In genomic region chr3:27193844-27194317, GRCm38 (mm10) we compare ENCODE assay signal across 9 mouse cellular contexts. TPM values are rescaled to one million over a fixed set of nuclear protein-coding genes. Genes with fewer than 3 reads are reported as not detected.
A peak's percentile ranks its signal among the peaks of the same experiment; 100 is the strongest.
DNase-seq lines count a peak whose midpoint lies in the region; ATAC-seq and TF ChIP-seq lines count a peak whose summit lies in the region.
"Had no signal": no experiment of that assay in that cellular context is flagged by ENCODE, and none has a peak within 500 bp of the region (broad histone marks: within the 10 kb centered on the region; RNA-seq: fewer than 3 reads in every experiment).

No protein-coding gene starts in this region.

- no peaks in the 10 kb centered on the region for H3K9me3 ChIP-seq in heart, embryonic 11.5 days (replicated peaks; ENCODE audit: control insufficient read depth, low read length)
- no peaks in the 10 kb centered on the region for H3K9me3 ChIP-seq in limb, embryonic 10.5 days (replicated peaks)
- H3K9me3 ChIP-seq in midbrain, embryonic 14.5 days (ENCODE audit: control insufficient read depth, low read length), result no peaks in the 10 kb centered on the region

- intact Hi-C loops in left cerebral cortex, postnatal 4 days (cut with DNase I), result no loop called here

- no peaks in the 10 kb centered on the region for H3K36me3 ChIP-seq in heart, embryonic 11.5 days (ENCODE audit: control insufficient read depth, insufficient read depth, low read length)
- no peaks in the 10 kb centered on the region for H3K36me3 ChIP-seq in limb, embryonic 10.5 days
- H3K36me3 ChIP-seq in midbrain, embryonic 14.5 days (ENCODE audit: control insufficient read depth, insufficient read depth, low read length), result no peaks in the 10 kb centered on the region

- 26% methylated on average over 6 of the region's 6 CpGs for WGBS in heart, embryonic 11.5 days (ENCODE audit: insufficient replicate concordance)
- 43% methylated on average over 6 of the region's 6 CpGs for WGBS in limb, embryonic 10.5 days
- 74% methylated on average over 6 of the region's 6 CpGs for WGBS in midbrain, embryonic 14.5 days

- no peak overlapping the region for H3K4me3 ChIP-seq in heart, embryonic 11.5 days (ENCODE audit: low read depth, low read length)
- no peak overlapping the region for H3K4me3 ChIP-seq in limb, embryonic 10.5 days
- no peak overlapping the region for H3K4me3 ChIP-seq in midbrain, embryonic 14.5 days (replicated peaks; ENCODE audit: low read depth, low read length)
- H3K4me3 ChIP-seq: myocyte had no signal

- POLR2A ChIA-PET in Patski (lab: Charles Lee), result interaction anchor here (0.6 to 3.2 kb wide), 4 partner anchors 10 to 238 kb away, joined by 3 to 20 read pairs (median 3); partner anchors contain the start of gene Nceh1

- DNase-seq in A20 (ENCODE audit: low read depth, low spot score) (peak; percentile 38), Patski (ENCODE audit: low read depth, low spot score) (peak; percentile 98)
- DNase-seq in limb, embryonic 10.5 days (ENCODE audit: low spot score), result peak; percentile 37
- DNase-seq in natural killer cell, adult 2 months (ENCODE audit: low spot score in 2 of 2), result peak; percentile 46 to 74
- DNase-seq in yolk sac, embryonic 10.5 days (ENCODE audit: low spot score), result no peak
- DNase-seq in midbrain, embryonic 14.5 days, result no peak
- no peak for DNase-seq in left cerebral cortex, postnatal 4 days

- ATAC-seq in Patski, result peak; percentile 68
- peak; percentile 50; the same call in 1 of the 2 replicates for ATAC-seq in heart, embryonic 11.5 days (replicated peaks; ENCODE audit: insufficient number of reproducible peaks, low FRiP score, low TSS enrichment)
- ATAC-seq in midbrain, embryonic 14.5 days (ENCODE audit: low FRiP score, low TSS enrichment), result no peak

- H3K9ac ChIP-seq in heart, embryonic 11.5 days (ENCODE audit: low read depth, low read length), result no peak overlapping the region
- H3K9ac ChIP-seq in midbrain, embryonic 14.5 days (replicated peaks; ENCODE audit: low read length), result no peak overlapping the region

- CTCF ChIA-PET in Patski (lab: Charles Lee), result interaction anchor here (0.7 to 21.2 kb wide), 6 partner anchors 10 to 55 kb away, joined by 3 to 272 read pairs (median 4); partner anchors contain the start of gene Nceh1

- H3K27me3 ChIP-seq in Patski, result no peaks in the 10 kb centered on the region
- H3K27me3 ChIP-seq in heart, embryonic 11.5 days (ENCODE audit: control insufficient read depth, insufficient read depth, low read length), result no peaks in the 10 kb centered on the region
- H3K27me3 ChIP-seq in limb, embryonic 10.5 days (ENCODE audit: low read depth, poor library complexity, severe bottlenecking), result no peaks in the 10 kb centered on the region
- H3K27me3 ChIP-seq in midbrain, embryonic 14.5 days (ENCODE audit: control insufficient read depth, insufficient read depth, low read length), result no peaks in the 10 kb centered on the region

- no peak overlapping the region for H3K4me2 ChIP-seq in heart, embryonic 11.5 days
- H3K4me2 ChIP-seq in midbrain, embryonic 14.5 days (ENCODE audit: low read length), result no peak overlapping the region

- in situ Hi-C loops in Patski (cut with MboI; ENCODE audit: low pct_unique_long_range_greater_than_20kb), result no loop called here

- no peak for TF ChIP-seq CTCF in Patski (IDR thresholded peaks at IDR 0.05)

- H3K4me1 ChIP-seq in heart, embryonic 11.5 days (ENCODE audit: control insufficient read depth, insufficient read depth, low read length), result peaks cover 19% of the 10 kb centered on the region
- H3K4me1 ChIP-seq in limb, embryonic 10.5 days, result peaks cover 8% of the 10 kb centered on the region
- no peaks in the 10 kb centered on the region for H3K4me1 ChIP-seq in midbrain, embryonic 14.5 days (ENCODE audit: control insufficient read depth, insufficient read depth, low read length)

- peak overlapping the region; percentile 73 for H3K27ac ChIP-seq in heart, embryonic 11.5 days (ENCODE audit: low read depth, low read length)
- peak overlapping the region; percentile 56 for H3K27ac ChIP-seq in limb, embryonic 10.5 days
- no peak overlapping the region for H3K27ac ChIP-seq in midbrain, embryonic 14.5 days (replicated peaks; ENCODE audit: low read depth, low read length)

RNA-seq across cellular contexts. Expression of gene Nceh1, which starts 11.1 kb away (rescaled TPM):
- polyA plus RNA-seq in Patski (2021), result 188 TPM
- polyA plus RNA-seq in heart, embryonic 11.5 days (2014; fragmentation: Nextera tagmentation; extraction: Ambion mirVana), result 11.4 and 12.6 TPM in 2 replicates
- polyA plus RNA-seq in limb, embryonic 10.5 days (2016; fragmentation: Nextera tagmentation; extraction: Ambion mirVana), result 3.0 and 3.8 TPM in 2 replicates
- polyA plus RNA-seq in midbrain, embryonic 14.5 days (2014; fragmentation: Nextera tagmentation; extraction: Ambion mirVana), result 8.9 and 10.9 TPM in 2 replicates
- 10 to 100 TPM; 26.2 to 30.6 TPM for total RNA-seq in left cerebral cortex, postnatal 4 days (2021)

RNA-seq across cellular contexts. Expression of gene Ect2, which starts 40.2 kb away (rescaled TPM):
- 110 TPM for polyA plus RNA-seq in Patski (2021)
- polyA plus RNA-seq in heart, embryonic 11.5 days (2014; fragmentation: Nextera tagmentation; extraction: Ambion mirVana), result 55.9 and 61.0 TPM in 2 replicates
- polyA plus RNA-seq in limb, embryonic 10.5 days (2016; fragmentation: Nextera tagmentation; extraction: Ambion mirVana), result 72.0 and 80.2 TPM in 2 replicates
- polyA plus RNA-seq in midbrain, embryonic 14.5 days (2014; fragmentation: Nextera tagmentation; extraction: Ambion mirVana), result 6.1 and 16.9 TPM in 2 replicates
- 1 to 10 TPM; 6.0 to 6.6 TPM for total RNA-seq in left cerebral cortex, postnatal 4 days (2021)

Comparison
In these comparisons a context has a peak if more than half of its experiments do, and no peak if none do; other contexts are left out.
1. DNase-seq: peak in A20 (single experiment), Patski (single experiment), limb, embryonic 10.5 days (single experiment) and natural killer cell, adult 2 months (2 of 2); none in yolk sac, embryonic 10.5 days (single experiment), midbrain, embryonic 14.5 days (single experiment) and left cerebral cortex, postnatal 4 days (single experiment).
2. RNA of gene Nceh1, which starts 11.1 kb away (polyA plus RNA-seq): 188 TPM in Patski (single experiment); 11.4 to 12.6 TPM in heart, embryonic 11.5 days, 8.9 to 10.9 TPM in midbrain, embryonic 14.5 days and 3.0 to 3.8 TPM in limb, embryonic 10.5 days; every median in the first group is over 10 times any median in the second.